Mouse (Mus musculus) CD4-positive, CD25-positive, alpha-beta regulatory T cell, adult 4 months (primary cell): ENCODE results near the gene Gpr158. TPM values are rescaled to one million over a fixed set of nuclear protein-coding genes. Genes with fewer than 3 reads are reported as not detected.

Experiments used
- ATAC-seq: one replicate; pipeline ENCODE4 v1.8.0; 2017
- polyA plus RNA-seq, 2 experiments: library from polyadenylated mRNA; unstranded; fragments of 100-300 nt; shearing (Covaris generic); gene quantifications; one replicate each; pipeline ENCODE4 v1.2.1; 2017

The Gpr158 gene
- polyA plus RNA-seq, 2 experiments from 2014 or later, result not detected

DNA sequence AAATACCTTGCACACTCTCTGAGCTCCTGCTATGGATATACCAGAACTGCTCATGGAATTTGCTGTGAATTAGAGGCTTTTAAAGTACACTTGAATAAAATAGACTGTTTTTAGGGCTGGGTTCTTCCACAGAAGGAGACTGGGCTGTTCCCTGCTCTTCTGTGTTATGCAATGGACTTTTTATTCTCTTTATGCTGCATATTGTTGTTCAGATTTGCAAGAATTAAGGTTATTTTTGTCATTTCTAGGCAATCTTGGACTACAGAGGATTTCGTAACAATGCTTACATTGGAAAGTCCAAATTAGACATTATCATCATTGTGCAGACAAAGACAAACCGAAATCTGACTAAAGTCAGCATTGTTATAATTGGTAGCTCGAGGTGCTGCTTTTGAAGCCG is 298.4 kb downstream of the Gpr158 start:
- ATAC-seq, result no peak

DNA sequence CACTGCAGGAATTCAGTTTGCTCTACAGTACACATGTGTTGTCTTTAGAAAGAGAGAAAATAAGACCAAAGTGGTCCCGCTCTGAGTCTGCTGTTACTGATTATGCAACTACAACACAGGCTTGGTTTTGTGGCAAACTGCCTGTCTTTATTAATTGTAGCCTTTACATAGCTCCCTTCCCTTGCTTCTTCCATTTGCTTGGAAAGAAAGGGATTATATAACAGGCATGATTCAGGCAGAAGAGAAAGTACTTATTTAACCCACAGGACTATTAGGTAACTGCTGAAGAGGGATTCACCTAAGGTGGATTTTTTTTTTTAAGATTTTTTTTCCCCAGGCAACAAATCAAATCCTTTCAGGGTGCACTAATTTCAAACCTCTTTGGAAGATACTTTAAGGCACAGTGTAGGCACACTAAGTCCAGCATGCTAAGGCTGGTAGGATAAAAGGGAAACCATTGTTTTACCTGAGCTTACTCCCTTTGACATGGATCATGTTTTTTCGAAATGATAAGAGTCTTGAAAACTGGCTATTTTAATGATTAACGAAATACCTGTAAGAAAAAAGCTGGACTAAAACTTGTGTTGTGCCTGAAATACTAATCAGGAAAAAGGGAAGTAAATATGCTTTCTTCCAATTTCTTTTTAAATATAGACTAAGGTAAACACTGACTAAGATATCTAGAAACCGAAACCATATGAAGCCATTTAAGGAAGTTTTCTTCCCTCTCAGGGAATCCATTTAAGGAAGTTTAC is 308.9 kb downstream of the Gpr158 start:
- ATAC-seq, result no peak

DNA sequence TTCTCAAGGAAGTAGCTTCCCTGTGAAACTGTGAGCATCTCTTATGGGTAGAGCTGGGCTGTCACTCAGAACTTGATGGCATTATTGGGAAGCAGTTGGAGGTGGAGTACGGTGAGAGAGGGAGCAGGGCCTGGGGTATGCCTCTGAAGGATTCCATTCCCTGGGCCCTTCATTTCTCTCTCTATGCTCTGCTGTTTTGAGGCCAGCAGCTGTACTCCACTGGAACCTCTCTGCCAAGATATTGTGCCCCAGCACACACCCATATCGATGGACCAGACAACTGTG is 309.4 kb downstream of the Gpr158 start:
- no peak for ATAC-seq

DNA sequence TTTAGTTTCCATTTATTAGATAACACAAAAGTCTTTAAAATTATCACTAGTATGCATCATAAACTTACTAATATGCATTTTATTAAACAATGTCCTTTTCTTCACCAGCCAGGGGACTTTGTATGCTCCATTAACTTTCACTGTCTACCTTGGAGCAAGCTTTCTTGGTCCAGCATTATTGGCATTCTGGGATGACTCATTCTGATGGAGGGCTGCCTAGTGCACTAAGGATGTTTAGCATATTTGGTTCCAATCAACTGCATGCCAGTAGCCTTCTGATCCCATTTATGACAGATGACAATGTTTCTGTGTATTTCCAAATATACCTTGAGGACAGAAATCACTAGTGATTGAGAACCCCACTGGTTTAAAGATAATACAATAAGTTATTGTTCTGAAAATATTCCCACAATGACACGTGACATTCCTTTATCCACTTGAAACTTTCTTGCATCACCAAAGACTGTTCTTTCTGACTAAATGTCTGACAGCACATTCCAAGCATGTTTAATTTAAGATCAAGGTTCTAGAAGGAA is 313.5 kb downstream of the Gpr158 start:
- no peak for ATAC-seq

DNA sequence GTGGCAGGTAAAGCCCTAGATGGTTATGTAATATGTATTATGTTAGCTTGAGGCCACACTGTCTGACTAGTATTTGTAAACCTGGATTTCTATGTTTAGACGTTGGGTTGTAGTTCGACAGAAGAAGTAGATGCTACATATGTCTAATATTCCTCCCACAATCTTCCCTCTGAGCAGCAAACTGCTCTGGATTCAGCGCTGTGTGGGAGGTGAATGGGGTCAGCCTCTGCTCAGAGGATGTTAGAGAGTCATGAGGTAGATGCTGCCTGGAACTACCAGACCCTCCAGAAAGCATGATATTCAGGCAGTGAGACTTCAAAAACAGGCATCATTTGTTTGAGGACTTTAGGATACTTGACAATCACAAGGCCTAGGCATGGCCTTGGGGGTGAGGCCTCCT is 317.4 kb downstream of the Gpr158 start:
- no peak for ATAC-seq

- no peak for ATAC-seq
Measured at GRCm38 (mm10) chr2:21693128-21693527, 325.8 kb downstream of the Gpr158 start.

- ATAC-seq, result no peak
Measured at GRCm38 (mm10) chr2:21693807-21694594, 326.7 kb downstream of the Gpr158 start.

GRCm38 (mm10) chr2:21728075-21728474 is 360.7 kb downstream of the Gpr158 start:
- no peak for ATAC-seq

DNA sequence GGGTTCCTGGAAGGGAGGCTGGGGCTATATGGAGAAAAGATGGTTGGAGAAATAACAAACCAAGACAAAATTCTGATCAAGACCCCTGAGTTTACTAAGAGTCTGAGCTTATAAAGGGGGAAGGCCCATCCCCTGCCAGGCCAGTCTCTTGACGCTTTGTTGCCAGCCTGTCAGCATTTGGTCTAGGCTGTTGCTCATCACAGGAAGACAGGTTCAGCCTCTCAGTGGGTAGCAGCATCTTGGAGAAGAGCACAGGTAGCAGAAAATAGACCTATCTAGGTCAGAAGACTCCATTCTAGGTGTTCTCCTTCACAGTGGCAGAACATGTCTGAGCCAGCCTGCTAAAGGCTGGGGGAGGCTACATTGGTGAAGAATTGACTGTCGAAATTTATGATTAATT is 416.4 kb downstream of the Gpr158 start:
- no peak for ATAC-seq

DNA sequence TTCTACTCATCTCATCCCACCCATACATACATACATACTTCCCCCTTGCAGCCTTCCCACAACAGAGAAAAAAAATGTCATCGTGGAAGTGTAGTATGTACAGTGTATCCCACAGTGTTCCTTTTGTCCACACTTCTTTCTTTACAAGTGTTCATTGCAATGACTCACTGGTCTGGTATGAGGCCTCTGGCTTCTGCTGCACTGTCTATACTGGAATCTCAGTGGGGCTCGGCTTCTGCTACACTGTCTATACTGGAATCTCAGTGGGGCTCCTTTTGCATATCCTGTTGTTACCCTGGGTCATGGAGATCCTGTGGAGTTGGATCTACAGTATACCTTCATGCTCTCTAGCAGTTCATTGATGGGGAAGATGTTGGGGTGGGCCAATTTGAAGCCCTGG is 425.8 kb downstream of the Gpr158 start:
- ATAC-seq, result no peak

GRCm38 (mm10) chr2:21799616-21800015 is 432.3 kb downstream of the Gpr158 start:
- ATAC-seq, result no peak

GRCm38 (mm10) chr2:21800045-21800444 is 432.7 kb downstream of the Gpr158 start:
- no peak for ATAC-seq

DNA sequence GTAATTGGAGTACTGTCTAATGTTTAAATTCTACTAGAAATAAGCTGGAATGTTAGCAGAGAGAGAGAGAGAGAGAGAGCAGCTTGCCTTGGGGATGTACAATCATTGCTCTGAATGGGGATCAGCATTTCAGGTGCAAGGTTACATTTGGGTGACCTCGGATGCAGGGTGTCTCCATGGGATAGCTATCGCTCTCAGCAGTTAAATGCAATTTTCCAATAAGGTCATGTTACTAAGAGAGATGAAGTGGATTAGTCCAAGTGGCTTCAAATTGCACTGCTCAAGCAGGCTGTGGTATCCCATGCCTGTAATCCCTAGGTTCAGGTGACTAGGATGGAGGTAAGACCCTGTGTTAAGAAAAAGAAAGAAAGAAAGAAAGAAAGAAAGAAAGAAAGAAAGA is 441.2 kb downstream of the Gpr158 start:
- ATAC-seq, result no peak

DNA sequence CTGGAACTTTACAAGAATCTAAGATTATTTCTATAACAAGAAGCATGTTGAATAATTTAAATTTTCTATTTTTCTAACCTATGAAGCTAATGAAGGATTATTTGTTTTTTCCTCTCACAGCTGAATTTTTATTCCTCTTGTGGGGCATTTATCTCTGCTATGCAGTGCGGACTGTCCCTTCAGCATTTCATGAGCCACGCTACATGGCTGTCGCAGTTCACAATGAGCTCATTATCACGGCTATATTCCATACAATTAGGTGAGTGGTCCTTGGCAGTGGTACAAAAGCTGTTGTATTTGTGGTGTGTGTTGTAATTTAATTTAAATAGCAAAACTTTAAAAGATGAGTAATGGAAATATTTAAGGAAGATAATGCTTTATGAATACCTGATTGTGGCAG is 443.1 kb downstream of the Gpr158 start:
- ATAC-seq, result no peak

GRCm38 (mm10) chr2:21864061-21864460 is 496.7 kb downstream of the Gpr158 start:
- ATAC-seq, result no peak

Other genes starting within 250 kb of the Gpr158 start
- gene Enkur, start 162.2 kb upstream of the Gpr158 start, polyA plus RNA-seq, result under 1 TPM in 1 of 2 experiments, not detected in 1; 0.63 TPM
- gene Thnsl1, start 161.8 kb upstream of the Gpr158 start, polyA plus RNA-seq, result 1 to 10 TPM; 2.5 to 4.9 TPM